ENCODE assay signal across 29 mouse cellular contexts in genomic region chr14:79594069-79594468, GRCm38 (mm10). TPM values are rescaled to one million over a fixed set of nuclear protein-coding genes. Genes with fewer than 3 reads are reported as not detected.
DNase-seq lines count a peak whose midpoint lies in the region; ATAC-seq lines count a peak whose summit lies in the region.
"Had no signal": no experiment of that assay in that cellular context is flagged by ENCODE, and none has a peak within 500 bp of the region (broad histone marks: within the 10 kb centered on the region; RNA-seq: fewer than 3 reads in every experiment).

No protein-coding gene starts in this region.

- peaks cover 40% of the 10 kb centered on the region for H3K36me3 ChIP-seq in hindbrain, embryonic 13.5 days

- peaks cover 9% of the 10 kb centered on the region for H3K4me1 ChIP-seq in hindbrain, embryonic 13.5 days (replicated peaks)

- H3K4me2 ChIP-seq in hindbrain, embryonic 13.5 days, result no peak overlapping the region
- H3K4me2 ChIP-seq: embryonic facial prominence, embryonic 12.5 days; embryonic facial prominence, embryonic 15.5 days; heart, embryonic 12.5 days; heart, embryonic 15.5 days; intestine, embryonic 15.5 days had no signal

- no peaks in the 10 kb centered on the region for H3K9me3 ChIP-seq in hindbrain, embryonic 13.5 days
- H3K9me3 ChIP-seq: embryonic facial prominence, embryonic 12.5 days; embryonic facial prominence, embryonic 15.5 days; G1E; heart, embryonic 12.5 days; heart, embryonic 15.5 days; intestine, embryonic 15.5 days had no signal

- DNase-seq in adrenal gland, adult 2 months, result peak; percentile 47
- no peak for DNase-seq in adrenal gland, adult 18-20 months (ENCODE audit: low spot score in 2 of 2)
- DNase-seq in adrenal gland, postnatal 36 days, result peak; percentile 14 to 45
- no peak for DNase-seq in adrenal gland, postnatal 4 days (ENCODE audit: low spot score in 2 of 2)
- DNase-seq in adipocyte (ENCODE audit: low spot score), result peak; percentile 41
- DNase-seq: B cell, adult 2 months; cerebellum, adult 11 months; cerebellum, adult 2 months; cerebellum, adult 9-11 months; cerebellum, postnatal 25 days; forebrain, postnatal 0 days; gastrocnemius, adult 2 months; gastrocnemius, postnatal 14 days; heart, adult 18-20 months; heart, postnatal 10 days; heart, postnatal 4 days; kidney, adult 11 months; kidney, adult 8-10 months had no signal

- no peaks in the 10 kb centered on the region for H3K27me3 ChIP-seq in hindbrain, embryonic 13.5 days
- H3K27me3 ChIP-seq: CH12.LX; embryonic facial prominence, embryonic 12.5 days; embryonic facial prominence, embryonic 15.5 days; heart, embryonic 12.5 days; heart, embryonic 15.5 days; intestine, embryonic 15.5 days; Patski had no signal

- 93% methylated on average over 5 of the region's 5 CpGs for WGBS in hindbrain, embryonic 13.5 days

- H3K9ac ChIP-seq in hindbrain, embryonic 13.5 days, result no peak overlapping the region
- H3K9ac ChIP-seq: embryonic facial prominence, embryonic 12.5 days; embryonic facial prominence, embryonic 15.5 days; forebrain, postnatal 0 days; heart, embryonic 12.5 days; heart, embryonic 15.5 days; intestine, embryonic 15.5 days had no signal

- no peak overlapping the region for H3K27ac ChIP-seq in hindbrain, embryonic 13.5 days
- H3K27ac ChIP-seq: embryonic facial prominence, embryonic 12.5 days; embryonic facial prominence, embryonic 15.5 days; gastrocnemius, adult 2 months; heart, embryonic 15.5 days; intestine, embryonic 15.5 days had no signal

- no peak overlapping the region for H3K4me3 ChIP-seq in hindbrain, embryonic 13.5 days
- H3K4me3 ChIP-seq: embryonic facial prominence, embryonic 12.5 days; embryonic facial prominence, embryonic 15.5 days; gastrocnemius, adult 2 months; heart, embryonic 12.5 days; heart, embryonic 15.5 days; intestine, embryonic 15.5 days had no signal

- ATAC-seq in hindbrain, embryonic 13.5 days (ENCODE audit: low FRiP score), result no peak
- ATAC-seq: forebrain, embryonic 14.5 days; forebrain, postnatal 0 days; hindbrain, embryonic 16.5 days; intestine, embryonic 15.5 days; Patski had no signal

RNA-seq across cellular contexts. Expression of gene Sugt1, which starts 6.6 kb away (rescaled TPM):
- 100 to 1,000 TPM; 106 to 130 TPM for total RNA-seq in adrenal gland, adult 2 months (2021)
- polyA plus RNA-seq in adrenal gland, adult 2 months (2012; rRNA removed), result 3.6 and 4.3 TPM in 2 replicates
- 100 to 1,000 TPM in 1 of 2 experiments, 10 to 100 TPM in 1; 79.4 to 121 TPM for total RNA-seq in adrenal gland, adult 18-20 months (2021)
- 100 to 1,000 TPM in 1 of 2 experiments, 10 to 100 TPM in 1; 96.7 to 149 TPM for total RNA-seq in adrenal gland, postnatal 36 days (2021)
- total RNA-seq in adrenal gland, postnatal 4 days (2021), result 10 to 100 TPM; 91.3 to 95.7 TPM
- 124 and 128 TPM in 2 replicates for polyA plus RNA-seq in hindbrain, embryonic 13.5 days (2015; fragmentation: Nextera tagmentation; extraction: Ambion mirVana)

Comparison
In these comparisons a context has a peak if more than half of its experiments do, and no peak if none do; other contexts are left out.
1. DNase-seq: peak in adrenal gland, adult 2 months (single experiment), adrenal gland, postnatal 36 days (2 of 2) and adipocyte (single experiment); none in adrenal gland, adult 18-20 months (0 of 2) and adrenal gland, postnatal 4 days (0 of 2).